Mouse (Mus musculus) retina, postnatal 7 days (tissue): ENCODE data around the gene Tex45.

Source experiments
- DNase-seq: peaks from one replicate; pipeline ENCODE4 v3.0.0-alpha.2; 2012; ENCODE audit warnings: low read depth, low spot score

Tex45 gene

GRCm38 (mm10) chr8:3485192-3485591 lies 14.5 kb downstream of the Tex45 start:
- DNase-seq = no peak

DNA sequence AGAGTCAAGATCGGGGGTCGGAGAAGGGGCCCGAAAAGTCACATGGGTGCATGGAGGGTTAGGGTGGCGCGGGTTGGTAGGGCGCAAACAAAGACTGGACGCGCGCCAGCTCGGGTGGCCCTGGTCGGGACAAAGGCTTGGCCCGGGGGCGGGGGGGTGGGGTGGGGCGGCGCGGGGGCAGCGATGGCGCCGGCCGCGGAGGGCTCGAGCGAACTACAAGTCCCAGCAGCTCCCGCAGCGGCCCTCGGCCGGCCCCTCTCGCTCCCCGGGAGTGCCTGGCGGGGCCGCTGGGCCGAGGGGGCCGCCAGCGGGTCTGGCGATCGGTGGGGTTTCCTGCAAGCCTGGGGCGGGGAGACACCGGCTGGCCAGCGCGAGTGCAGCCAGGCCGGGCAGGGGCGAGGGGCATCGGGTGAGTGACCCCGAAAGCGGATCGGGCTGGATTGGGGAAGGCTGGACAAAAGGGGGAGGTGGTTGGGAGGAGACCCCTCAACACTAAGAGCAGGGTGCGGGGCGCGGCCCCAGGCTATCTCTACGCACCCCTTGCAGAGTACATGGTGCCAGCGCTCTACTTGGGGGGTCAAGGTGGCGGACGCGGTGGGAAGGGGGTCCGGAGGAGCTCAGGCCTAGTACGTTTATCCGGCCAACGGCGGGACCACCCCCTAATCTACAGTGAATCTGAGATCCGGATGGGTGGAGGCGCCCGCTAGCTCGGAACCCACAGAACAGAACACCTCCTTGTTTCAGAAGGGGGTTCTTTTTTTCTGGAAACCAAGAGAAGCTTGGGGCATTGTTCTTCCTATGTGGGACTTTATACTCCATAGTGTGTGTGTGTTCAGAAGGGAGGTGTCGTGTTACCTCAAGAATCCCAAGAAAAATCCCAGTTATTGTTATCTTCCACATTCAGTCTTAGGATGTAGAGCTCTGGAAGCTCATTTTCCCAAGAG lies 22.5 kb downstream of the Tex45 start, which contains the start of gene Zfp358:
Gene Zfp358, plus strand, starts transcription at position 238 of the 944 bp plus-strand sequence.
- DNase-seq = peak; percentile 62

DNA sequence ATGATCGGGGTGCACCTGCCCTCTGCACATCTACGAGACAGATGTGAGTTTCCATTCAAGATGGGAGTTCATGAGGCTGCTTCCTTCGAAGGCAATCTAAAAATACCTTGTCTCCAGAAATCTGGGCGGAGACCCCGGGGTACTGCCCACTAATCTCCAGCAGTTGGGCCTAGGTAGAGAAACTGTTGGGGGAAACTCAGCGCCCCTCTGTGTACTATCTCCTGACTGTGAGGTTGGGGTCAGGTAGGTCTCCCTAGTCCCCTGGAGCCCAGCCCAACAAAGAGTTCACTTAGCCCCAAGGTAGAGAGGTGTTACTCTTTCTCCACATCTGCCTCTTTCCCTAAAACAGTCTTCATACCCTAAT lies 23.2 kb downstream of the Tex45 start:
- no peak for DNase-seq

DNA sequence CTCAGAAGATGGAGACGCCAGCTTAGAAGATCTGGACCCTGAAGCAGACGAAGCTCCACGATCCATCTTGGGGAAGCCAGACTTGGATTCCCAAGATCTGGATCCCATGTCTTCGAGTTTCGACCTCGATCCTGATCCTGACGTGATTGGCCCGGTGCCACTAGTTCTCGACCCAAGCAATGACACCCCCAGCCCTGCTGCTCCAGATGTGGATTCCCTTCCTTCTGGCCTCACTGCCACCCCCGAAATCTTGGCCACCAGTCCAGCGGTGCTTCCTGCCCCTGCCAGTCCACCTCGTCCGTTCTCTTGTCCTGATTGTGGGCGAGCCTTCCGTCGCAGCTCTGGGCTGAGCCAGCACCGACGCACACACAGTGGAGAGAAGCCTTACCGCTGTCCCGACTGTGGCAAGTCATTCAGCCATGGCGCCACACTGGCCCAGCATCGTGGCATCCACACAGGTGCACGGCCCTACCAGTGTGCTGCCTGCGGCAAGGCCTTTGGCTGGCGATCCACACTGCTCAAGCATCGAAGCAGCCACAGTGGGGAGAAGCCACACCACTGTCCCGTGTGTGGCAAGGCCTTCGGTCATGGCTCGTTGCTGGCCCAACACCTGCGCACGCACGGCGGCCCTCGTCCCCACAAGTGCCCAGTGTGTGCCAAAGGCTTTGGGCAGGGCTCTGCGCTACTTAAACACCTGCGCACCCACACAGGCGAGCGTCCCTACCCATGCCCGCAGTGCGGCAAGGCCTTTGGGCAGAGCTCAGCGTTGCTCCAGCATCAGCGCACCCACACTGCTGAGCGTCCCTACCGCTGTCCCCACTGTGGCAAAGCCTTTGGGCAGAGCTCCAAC lies 25.1 kb downstream of the Tex45 start:
- no peak for DNase-seq

DNA sequence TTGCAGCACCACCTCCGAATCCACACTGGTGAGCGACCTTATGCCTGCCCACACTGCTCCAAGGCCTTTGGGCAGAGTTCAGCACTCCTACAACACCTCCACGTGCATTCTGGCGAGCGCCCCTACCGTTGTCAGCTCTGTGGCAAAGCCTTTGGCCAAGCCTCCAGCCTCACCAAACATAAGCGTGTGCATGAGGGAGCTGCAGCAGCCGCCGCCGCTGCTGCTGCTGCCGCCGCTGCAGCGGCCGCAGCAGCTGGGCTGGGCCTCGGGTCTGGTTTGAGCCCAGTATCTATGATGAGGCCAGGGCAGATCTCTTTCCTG lies 25.7 kb downstream of the Tex45 start:
- DNase-seq = no peak

DNA sequence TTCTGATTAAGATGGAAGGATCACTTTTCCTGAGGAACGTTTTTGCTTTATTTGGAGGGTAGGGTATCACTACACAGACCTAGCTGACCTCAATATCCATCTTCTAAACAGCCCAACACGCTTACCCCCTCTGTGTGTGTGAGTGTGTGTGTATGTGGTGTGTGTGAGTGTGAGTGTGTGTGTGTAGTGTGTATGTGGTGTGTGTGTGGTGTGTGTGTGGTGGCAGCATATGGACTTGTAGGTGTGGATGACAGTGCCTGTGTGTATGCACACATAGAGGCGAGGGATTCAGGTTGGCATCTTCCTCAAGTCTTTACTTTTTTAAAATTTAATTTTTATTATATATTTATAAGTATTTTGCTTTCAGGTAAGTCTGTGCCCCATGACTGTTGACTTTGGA lies 27.9 kb downstream of the Tex45 start:
- DNase-seq = no peak

DNA sequence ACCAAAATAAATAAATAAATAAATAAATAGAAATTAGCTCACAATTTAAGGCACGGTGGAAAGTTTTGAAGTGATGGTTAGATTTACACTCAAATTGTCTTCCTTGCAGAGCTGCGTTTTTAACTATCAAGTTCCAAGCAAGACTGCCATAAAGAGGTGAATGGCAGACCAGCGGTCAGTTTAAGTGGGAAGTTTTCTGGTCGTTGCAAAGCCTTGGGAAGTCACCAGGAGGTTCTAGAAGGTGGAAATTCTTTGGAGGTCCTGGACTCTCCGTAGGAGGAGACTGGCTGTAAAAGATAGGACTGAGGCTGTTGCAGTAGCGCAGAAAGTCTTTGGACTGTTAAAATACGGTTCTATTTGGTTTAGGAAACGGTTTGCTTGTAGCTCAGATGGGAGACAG lies 29.1 kb downstream of the Tex45 start:
- DNase-seq = no peak

GRCm38 (mm10) chr8:3500235-3501090 lies 29.8 kb downstream of the Tex45 start, which contains the start of gene Mcoln1:
Gene Mcoln1, plus strand, starts transcription at chr8:3500457.
- DNase-seq = peak; percentile 98

DNA sequence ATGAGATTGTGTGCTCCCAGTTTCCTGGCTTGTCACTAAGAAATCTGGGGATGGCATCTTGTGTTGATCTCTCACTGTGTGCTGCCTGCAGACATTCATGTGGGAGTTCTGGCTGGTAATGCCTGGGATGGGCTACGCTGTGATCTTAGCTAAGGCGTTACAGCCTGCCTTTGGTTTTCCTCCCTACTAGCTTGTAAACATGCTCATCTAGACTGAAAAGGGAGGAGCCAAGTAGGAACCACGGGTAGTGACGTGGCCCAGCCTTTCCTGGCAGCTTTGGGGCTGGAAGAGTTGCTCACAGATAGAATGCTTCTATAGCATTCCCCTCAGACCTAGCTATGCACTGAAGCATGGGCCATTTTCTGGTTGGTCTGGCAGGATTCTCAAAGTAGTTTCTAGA lies 31.6 kb downstream of the Tex45 start:
- no peak for DNase-seq

DNA sequence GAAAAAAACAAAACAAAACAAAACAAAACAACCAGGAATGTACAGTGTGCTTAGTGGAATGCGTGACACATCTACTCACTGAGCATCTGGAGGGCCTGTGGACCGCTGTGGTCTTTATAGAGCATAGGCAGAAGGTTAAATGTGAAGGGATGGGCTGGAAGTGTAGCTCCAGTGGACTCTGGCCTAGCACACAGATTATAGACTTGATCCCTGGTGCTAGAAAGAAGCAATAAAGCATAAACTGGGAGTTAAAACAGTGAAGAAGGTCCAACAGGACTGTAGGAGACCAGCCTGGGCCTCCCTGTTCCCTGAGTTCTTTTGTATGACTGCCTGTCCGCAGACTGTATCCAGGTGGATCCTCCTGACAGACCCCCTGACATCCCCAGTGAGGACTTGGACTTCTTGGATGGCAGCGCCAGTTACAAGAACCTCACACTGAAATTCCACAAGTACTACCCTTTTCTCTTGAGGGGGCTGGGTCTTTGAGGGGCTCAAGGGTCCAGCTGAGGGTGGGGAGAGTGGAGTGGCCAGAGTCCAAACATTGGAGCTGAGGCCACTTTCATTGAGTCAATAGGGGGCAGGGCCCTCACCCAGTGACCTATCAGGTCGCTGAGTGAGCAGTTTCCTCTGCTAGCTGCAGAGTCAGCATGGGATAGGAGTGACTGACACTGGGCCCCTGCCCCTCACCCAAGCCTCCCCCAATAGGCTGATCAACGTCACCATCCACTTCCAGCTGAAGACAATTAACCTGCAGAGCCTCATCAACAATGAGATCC lies 37.5 kb downstream of the Tex45 start:
- no peak for DNase-seq

GRCm38 (mm10) chr8:3514681-3515247 lies 44.1 kb downstream of the Tex45 start:
- DNase-seq = no peak

GRCm38 (mm10) chr8:3515260-3515671 lies 44.6 kb downstream of the Tex45 start, which contains the start of gene Pnpla6:
Gene Pnpla6, plus strand, starts transcription at chr8:3515384.
- DNase-seq = peak; percentile 58

DNA sequence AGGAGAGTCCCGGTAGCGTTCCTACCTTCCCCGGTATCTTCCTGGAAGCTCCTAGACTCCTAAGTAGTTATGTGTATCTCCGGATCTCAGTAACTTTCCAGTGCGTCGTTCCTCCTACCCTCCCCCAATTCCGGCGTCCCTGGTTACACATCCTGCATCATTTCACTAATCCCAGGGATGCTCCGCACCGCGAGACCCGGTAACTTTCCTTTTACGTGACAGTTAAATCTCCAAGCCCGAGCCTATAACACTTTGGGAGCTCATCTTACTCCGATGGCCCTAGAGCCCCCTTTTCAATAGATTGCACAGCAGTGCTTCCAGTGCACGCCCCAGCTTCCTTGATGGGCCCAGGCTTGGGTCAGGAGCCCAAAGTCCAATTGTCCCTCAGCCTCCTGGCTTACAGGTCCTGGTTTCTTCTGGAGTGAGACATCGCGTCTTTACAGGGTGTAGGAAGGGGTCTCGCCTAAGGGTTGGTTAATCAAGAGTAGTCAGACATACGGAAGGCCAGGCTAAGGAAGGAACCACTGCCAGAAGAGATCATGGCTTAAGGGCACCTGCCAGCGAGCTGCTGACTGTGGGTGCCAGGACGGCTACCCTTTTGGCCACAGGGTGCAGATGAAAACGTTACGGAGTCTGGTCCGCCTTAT lies 45.2 kb downstream of the Tex45 start:
- DNase-seq = no peak

DNA sequence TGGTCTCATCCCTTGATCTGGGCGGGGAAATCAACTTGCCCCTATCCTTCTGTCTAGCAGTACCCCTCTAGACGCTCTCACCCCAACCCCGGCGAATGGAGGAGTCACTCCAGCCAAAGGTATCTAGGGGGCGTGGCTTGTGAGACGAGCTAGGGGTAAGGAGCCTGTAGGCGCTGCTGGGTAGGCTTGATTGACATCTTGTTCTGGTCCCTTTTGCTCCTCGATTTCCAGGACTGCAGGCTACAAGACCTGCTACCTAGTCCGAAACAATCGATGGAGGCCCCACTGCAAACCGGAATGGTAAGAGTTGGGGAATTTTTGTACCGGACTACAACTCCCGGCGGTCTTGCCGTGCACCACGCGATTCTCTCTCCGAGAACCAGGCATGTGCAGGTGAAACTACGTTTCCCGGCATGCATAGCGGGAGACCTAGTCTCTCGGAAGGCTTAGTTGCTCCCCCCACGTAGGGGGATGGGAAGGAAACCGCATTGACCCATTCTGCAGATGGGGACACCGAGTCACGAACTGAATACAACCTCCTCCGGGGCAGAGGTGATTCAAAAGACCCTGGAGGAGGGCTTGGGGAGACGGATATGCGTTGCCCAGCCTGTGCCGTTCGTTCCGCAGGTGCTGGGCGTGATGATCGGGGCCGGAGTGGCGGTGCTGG lies 45.9 kb downstream of the Tex45 start:
- peak; percentile 85 for DNase-seq

- no peak for DNase-seq
Observed at GRCm38 (mm10) chr8:3517117-3517495, 46.4 kb downstream of the Tex45 start.

GRCm38 (mm10) chr8:3522007-3522697 lies 51.5 kb downstream of the Tex45 start:
- DNase-seq = no peak

GRCm38 (mm10) chr8:3530816-3531215 lies 60.2 kb downstream of the Tex45 start:
- DNase-seq = no peak

- no peak for DNase-seq
Observed at GRCm38 (mm10) chr8:3531936-3532335, 61.3 kb downstream of the Tex45 start.
